Mouse (Mus musculus) MN1 (cell line): Measurements from ENCODE around the gene Duxbl1.
"Not testable (repeated sequence)": the region's sequence is repeated elsewhere in the genome, so short reads cannot be mapped to it uniquely, and the experiment has no call there.

Experiments
- DNase-seq: peaks from one replicate; pipeline ENCODE4 v3.0.0-alpha.2; 2016; ENCODE audit warnings: low spot score

Gene Duxbl1

DNA sequence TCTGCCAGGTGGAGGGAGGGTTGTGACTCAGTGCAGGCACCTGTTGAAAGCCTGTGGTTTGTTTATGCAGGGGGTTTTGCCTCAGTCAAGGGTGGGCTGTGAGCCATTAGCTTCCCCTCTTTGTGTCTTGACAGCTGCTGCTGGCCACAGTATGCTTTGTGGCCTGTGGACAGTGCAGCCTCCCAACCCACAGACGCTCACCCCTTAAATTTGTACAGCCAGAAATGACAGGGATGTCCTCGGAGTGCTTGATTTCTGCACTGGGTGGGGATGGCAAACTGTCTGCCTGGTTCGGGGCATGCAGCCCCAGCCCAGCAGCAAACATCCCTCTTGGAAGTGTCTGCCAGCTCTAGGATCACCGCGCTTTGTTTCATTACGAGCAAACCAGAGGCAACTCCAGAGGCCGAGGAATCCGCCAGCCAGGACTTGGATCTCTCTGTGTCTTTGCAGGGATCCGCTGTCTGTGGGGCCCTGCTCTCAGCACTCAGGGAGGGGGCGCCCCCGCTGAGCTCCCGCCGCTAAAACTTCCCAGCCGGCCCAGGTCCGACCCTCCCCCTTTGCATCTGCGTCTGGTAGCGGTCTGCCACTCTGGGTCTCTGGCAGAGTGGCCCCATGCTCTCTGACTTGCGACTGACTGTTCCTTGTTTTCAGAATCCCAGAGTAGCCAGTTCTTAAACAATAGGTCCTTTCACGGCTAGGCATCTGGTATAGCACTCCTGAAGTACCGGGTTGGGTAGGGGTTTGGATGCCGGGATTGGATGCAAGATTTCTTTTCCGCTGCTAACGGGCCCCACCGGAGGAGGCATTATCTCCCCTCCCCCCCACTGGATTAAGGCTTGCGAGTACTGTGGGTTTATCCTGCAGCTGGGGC is at the start of gene Duxbl1:
Gene Duxbl1, plus strand, starts transcription at position 207 of the 871 bp plus-strand sequence.
- not testable (repeated sequence) for DNase-seq

DNA sequence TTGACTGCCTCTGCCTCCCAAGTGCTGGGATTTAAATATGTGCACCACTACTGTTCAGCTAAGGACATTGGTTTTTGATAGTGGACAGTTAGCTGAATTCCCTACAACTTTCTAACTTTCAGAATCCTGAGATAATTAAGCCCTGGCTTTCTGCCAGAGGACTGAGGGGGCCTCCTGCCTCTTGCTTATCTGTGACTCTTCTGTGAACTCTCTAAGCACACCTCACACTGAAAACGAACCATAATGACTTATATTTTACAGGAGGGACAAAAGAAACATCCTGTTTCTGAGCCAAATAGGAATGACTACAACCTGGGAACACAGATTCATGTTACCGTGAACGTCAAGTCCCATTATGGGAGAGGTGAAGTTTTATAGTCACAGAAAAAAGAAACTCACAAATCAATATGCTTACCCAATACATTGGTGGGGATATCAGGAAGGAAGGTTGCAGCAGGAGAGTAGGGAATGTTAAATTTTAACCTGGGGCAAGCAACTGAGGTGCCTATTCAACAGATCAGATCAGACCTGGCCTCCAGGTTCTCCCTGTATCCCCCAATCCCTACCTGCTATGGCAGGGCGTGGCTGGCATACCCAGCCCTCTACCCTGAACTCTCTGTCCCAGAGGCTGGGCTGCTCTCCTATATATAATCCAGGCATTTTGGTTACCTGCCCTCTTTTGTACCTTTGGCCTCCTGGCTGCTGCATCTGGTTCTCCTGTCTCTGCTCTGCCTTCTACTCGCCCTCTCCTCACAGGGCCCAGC is 41.3 kb upstream of the Duxbl1 start:
- not testable (repeated sequence) for DNase-seq

DNA sequence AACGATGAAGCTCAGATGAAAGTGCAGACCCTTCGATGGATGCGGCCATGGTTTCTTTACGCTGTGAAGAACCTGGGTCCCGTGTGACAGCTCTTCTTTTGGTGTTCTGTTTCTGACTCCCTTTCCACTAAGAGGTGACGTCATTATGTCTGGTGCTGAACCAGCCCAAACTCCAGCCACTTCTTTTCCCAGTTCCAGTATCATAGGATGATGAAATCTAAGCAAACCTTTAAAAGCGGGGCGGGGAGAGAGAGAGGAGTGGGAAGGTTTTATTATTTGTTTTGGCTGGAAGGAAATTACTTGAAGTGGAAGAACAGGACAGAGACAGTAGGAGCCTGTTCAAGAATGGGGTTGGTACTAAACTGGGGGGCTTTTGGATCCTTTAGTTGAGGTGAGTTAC is 40.4 kb upstream of the Duxbl1 start, which contains the start of gene Cphx1:
Gene Cphx1, plus strand, starts transcription at position 301 of the 400 bp plus-strand sequence.
- DNase-seq, result not testable (repeated sequence)

DNA sequence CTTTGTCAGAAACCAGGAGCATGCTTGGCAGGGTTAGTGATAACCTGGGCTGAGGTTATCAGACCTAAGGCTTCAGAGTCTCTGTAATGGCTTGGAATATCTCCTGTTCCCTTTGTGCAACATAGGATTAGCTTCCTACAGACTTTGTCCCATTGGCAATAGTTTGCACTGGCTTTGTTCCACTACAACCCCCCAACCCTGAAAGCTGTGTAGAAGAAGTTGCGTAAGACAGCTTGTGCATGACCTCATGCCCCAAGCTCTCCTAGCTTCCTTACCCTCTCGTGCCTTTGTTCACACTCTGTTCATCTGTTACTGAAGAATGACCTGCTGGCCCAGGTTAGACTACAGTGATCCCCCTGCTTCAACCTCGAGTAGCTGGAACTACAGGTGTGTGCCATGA is 20.5 kb upstream of the Duxbl1 start:
- DNase-seq, result not testable (repeated sequence)

DNA sequence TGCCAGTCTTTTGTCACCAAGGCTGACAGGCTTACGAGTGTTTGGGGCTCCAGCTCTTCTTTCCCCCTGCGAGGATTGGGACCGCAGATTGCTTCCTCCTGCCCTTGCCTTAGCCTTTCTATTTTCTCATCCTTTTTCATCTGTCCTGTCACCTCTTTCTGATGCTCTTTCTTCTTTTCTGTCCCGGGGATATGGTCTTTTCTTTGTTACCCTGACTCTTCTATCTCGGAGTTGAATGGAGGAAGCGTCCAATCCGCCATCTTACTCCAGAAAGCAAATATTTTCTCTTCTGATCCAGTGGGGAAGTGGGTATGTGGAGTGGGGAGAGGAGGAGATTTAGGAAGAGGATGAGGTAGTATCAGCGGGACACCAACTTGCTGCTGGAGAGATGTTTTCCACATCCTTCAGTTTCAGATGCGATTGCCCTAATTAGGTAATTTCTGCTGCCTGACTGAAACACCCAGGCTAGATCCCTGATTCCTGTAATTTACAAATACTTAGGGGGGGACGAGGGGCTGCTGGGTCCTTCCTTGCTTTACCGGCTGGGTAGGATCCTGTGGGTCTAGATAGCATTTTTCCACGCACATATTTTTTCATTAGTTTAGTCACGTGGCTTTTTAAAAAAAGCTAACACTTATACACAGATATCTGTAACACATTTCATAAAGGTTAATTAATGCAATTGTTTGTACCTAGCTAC is 1.0 kb downstream of the Duxbl1 start:
- peak; percentile 5 for DNase-seq

DNA sequence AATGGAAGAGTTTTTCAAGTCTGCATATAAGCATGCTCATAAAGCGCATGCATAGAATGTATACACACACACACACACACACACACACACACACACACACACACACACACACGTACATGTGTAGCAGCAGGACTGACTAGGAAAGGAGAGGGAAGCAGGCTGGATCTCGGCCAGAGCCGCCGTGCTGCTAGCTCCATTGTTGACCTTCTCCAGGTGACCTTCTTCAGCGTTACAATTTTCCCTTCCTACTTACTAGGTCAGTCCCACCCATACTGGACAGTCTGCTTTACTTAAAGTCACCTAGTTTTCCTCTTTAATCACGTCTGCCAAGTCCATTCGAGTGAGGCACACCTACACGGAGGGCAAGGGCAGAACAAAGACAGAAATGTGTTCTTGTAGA is 3.5 kb downstream of the Duxbl1 start:
- DNase-seq, result not testable (repeated sequence)

DNA sequence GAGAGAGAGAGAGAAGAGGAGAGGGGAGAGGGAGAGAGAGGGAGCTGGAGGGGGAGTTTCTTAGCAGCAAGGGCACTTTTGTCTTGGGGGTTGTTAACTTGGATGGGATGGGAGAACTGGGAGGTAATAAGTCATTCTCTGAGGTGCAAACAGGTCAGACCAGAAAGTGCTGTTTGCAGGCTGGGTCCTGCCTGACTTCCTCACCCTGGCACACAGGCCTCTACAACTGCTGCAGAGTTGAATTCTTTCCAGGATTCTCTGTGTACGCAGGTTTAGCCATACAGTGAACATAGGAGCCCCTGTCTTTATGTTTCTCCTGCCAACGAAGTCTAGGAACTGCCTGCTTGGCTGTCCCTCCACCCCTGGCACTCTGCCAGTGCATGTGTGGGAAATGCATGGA is 29.1 kb downstream of the Duxbl1 start:
- not testable (repeated sequence) for DNase-seq

DNA sequence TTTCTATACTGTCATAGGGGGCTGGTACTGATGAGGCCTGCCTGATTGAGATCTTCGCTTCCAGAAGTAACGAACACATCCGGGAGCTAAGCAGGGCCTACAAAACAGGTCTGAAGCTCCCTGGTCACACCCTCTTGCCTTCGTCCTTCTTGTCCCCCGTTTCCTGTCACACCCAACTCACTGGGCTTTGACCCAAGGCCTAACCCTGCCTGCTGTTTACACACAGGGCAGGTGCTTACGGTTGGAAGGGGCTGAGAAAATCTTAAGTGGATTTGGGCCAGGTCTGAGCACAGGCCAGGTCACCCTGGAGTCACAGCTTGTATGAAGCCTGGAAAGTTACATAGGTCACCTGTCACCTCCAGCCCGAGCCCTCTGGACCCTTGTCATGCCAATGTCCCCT is 38.0 kb downstream of the Duxbl1 start:
- not testable (repeated sequence) for DNase-seq

DNA sequence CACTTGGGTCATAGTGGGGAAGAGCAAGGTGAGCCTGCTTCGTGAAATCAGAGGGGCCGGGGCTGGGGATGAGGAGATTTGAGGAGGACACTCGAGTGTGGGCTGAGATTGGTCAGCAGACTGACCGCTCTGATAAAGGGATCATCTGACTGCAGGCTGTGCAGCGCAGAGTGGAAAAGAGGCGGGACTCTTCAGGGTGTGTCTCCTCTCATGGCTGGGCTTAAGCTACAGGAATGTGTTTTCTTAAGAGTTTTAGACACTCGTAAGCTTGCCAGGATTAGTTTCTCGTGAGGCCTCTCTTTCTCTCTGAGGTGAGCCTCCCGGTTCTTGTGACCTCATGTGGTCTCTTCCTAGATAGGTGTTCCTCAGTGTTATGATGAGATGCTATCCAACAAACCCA is 43.2 kb downstream of the Duxbl1 start:
- DNase-seq, result not testable (repeated sequence)

DNA sequence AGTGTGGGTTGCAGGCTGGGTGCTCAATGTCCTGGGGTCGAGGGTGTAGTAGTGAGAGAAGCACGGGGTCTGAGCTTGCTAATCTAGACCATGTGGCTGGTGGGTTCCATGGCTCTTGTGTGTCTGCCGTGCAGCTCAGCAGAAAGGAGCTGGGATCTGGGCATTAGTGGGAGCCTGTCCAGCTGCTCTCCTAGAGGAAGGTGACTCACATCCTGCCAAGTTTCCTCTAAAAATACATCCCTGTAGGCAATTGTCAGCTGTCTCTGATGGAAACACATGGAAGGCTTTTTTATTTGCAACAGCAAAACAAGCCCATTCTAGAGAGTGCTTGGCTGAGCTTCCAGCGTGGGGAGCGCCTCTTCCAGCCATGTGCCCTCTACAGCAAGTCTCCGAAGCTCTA is 44.5 kb downstream of the Duxbl1 start:
- not testable (repeated sequence) for DNase-seq

DNA sequence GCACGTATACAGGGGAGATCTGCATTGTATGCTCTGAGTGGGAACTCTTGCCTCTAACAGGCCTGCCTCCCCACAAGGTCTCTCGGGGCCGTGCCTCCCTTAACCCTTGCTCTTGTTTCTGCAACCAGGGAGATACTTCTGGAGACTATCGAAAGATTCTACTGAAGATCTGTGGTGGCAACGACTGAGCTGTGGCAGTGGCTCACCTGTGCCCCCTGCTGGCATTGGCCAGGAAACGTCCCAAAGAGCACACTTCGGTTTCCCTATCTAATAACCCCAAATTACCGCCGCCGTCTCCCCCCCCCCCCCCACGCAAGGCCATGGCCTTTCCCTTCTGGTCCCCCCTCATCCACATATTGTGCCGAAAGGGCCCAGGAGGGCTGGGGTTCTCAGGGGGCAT is 47.3 kb downstream of the Duxbl1 start:
- not testable (repeated sequence) for DNase-seq

DNA sequence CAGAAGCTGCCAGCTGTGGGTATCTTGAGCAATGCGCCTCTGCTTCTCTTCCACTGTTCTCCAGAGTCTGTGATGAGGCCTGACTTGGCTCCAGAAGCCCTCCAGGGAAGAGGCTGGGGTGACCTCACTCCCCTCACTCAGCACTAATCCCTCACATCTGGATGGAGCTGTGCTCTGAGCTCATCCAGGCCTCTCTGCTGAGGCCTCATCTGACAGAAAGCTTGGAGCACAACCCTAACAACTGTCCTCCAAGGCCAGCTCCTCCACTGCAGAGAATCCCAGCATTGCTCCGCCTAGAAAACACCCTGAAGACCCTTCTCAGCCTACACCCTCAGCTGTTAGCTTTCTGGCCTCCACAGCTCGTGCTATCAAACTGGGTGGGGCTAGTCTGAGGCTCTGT is 56.0 kb downstream of the Duxbl1 start:
- DNase-seq, result not testable (repeated sequence)

DNA sequence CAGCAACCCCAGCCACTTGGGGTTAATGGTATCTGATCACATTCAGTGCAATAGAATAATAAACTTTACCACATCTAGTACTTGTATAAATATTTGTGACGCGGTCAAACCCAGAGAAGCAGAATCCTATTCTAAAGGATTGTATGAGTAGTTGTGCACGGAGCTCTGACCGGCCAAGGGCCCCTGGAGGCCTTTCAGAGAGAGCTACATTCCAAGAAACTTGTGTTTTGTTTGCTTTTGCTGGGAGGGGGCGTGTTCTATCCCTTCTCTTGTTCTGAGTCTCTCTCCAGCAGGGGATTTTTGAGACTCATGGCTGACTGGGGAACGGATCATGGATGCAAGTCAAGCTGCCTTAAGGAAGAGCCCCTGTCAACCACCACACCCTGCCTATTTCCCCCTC is 57.1 kb downstream of the Duxbl1 start:
- not testable (repeated sequence) for DNase-seq
